Mouse (Mus musculus) lung, adult 2 months (tissue): Measurements from ENCODE around the gene Gm20388.

ENCODE experiments used
- CTCF ChIP-seq: fragments of 200-500 bp; IDR thresholded peaks from 2 replicates; pipeline ENCODE4 v1.5.1; 2011; ENCODE audit warnings: mild to moderate bottlenecking, low read length, control low read depth; ENCODE audit not compliant: insufficient read depth
- POLR2A ChIP-seq: fragments of 200-500 bp; IDR thresholded peaks from 2 replicates; pipeline ENCODE4 v1.6.1; 2011; ENCODE audit warnings: low read depth, mild to moderate bottlenecking, control low read depth, low read length, borderline replicate concordance; ENCODE audit errors: extremely low read depth

- TF ChIP-seq CTCF (no peak), POLR2A (no peak)
Observed at GRCm38 (mm10) chr8:120973046-120973445, 1062.4 kb downstream of the Gm20388 start.
